Mouse (Mus musculus) kidney, adult 11 months (tissue): ENCODE results near the gene Pdss2.
"Not testable (repeated sequence)": the region's sequence is repeated elsewhere in the genome, so short reads cannot be mapped to it uniquely, and the experiment has no call there.

Experiments used
- DNase-seq: peaks from one replicate; pipeline ENCODE4 v3.0.0; 2022

The Pdss2 gene

GRCm38 (mm10) chr10:43244262-43244806 lies 23.0 kb downstream of the Pdss2 start:
- no peak for DNase-seq

GRCm38 (mm10) chr10:43245461-43246200 lies 24.3 kb downstream of the Pdss2 start:
- no peak for DNase-seq

GRCm38 (mm10) chr10:43247994-43248393 lies 26.7 kb downstream of the Pdss2 start:
- no peak for DNase-seq

- no peak for DNase-seq
Observed at GRCm38 (mm10) chr10:43252324-43252723, 31.0 kb downstream of the Pdss2 start.

GRCm38 (mm10) chr10:43256965-43257364 lies 35.7 kb downstream of the Pdss2 start:
- DNase-seq: not testable (repeated sequence)

GRCm38 (mm10) chr10:43257500-43257899 lies 36.2 kb downstream of the Pdss2 start:
- not testable (repeated sequence) for DNase-seq

GRCm38 (mm10) chr10:43271318-43271717 lies 50.0 kb downstream of the Pdss2 start:
- peak; percentile 34 for DNase-seq

- no peak for DNase-seq
Observed at GRCm38 (mm10) chr10:43272381-43272780, 51.1 kb downstream of the Pdss2 start.

- DNase-seq: no peak
Observed at GRCm38 (mm10) chr10:43273057-43273456, 51.8 kb downstream of the Pdss2 start.

- DNase-seq: no peak
Observed at GRCm38 (mm10) chr10:43275446-43275845, 54.2 kb downstream of the Pdss2 start.

- no peak for DNase-seq
Observed at GRCm38 (mm10) chr10:43276116-43276659, 54.9 kb downstream of the Pdss2 start.

GRCm38 (mm10) chr10:43277266-43278145 lies 56.2 kb downstream of the Pdss2 start:
- no peak for DNase-seq

- DNase-seq: no peak
Observed at GRCm38 (mm10) chr10:43279637-43280288, 58.5 kb downstream of the Pdss2 start.

- no peak for DNase-seq
Observed at GRCm38 (mm10) chr10:43285541-43285940, 64.3 kb downstream of the Pdss2 start.

GRCm38 (mm10) chr10:43290638-43291230 lies 69.4 kb downstream of the Pdss2 start:
- DNase-seq: no peak

- no peak for DNase-seq
Observed at GRCm38 (mm10) chr10:43291333-43291736, 70.0 kb downstream of the Pdss2 start.

GRCm38 (mm10) chr10:43292454-43292853 lies 71.2 kb downstream of the Pdss2 start:
- no peak for DNase-seq

- no peak for DNase-seq
Observed at GRCm38 (mm10) chr10:43294331-43294730, 73.0 kb downstream of the Pdss2 start.

GRCm38 (mm10) chr10:43308105-43308810 lies 87.0 kb downstream of the Pdss2 start:
- DNase-seq: no peak

- DNase-seq: peak; percentile 64
Observed at GRCm38 (mm10) chr10:43310781-43311392, 89.6 kb downstream of the Pdss2 start.

GRCm38 (mm10) chr10:43312211-43312610 lies 90.9 kb downstream of the Pdss2 start:
- no peak for DNase-seq
